Mouse (Mus musculus) urinary bladder, postnatal 14 days (tissue): ENCODE measurements around the gene Armh1.

Experiments
- DNase-seq: peaks from one replicate; pipeline ENCODE4 v3.0.0; 2021; ENCODE audit warnings: low spot score

The Armh1 gene

DNA sequence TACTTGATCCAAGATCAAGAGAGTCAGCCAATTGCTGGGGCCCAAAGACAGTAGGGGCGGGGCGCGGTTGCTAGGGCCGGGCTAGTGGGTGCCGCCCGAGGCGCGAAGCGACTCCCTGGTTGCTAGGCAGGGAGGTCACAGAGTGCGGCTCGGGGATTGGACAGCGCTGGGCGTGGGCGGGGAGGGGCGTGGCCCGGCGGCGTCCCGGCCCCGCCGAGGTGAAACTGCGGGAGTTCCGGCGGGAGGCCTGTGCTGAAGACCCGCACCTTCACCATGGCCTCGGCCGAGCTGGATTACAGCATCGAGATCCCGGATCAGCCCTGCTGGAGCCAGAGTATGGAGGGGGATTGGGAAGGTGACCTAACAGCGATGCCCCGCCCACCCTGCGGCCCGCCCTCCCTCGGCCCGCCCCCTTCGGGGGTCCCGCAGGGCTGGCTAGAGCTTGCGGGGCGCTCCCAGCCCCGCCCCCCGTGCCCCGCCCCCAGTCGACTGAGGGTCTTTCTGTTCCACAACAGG lies at the start of gene Armh1, which contains the start of gene Tmem53:
TSS of gene Armh1 (minus strand) at position 325 of the 516 bp plus-strand sequence.
TSS of gene Tmem53 (plus strand) at position 151 of the 516 bp plus-strand sequence.
- peak; percentile 92 for DNase-seq

DNA sequence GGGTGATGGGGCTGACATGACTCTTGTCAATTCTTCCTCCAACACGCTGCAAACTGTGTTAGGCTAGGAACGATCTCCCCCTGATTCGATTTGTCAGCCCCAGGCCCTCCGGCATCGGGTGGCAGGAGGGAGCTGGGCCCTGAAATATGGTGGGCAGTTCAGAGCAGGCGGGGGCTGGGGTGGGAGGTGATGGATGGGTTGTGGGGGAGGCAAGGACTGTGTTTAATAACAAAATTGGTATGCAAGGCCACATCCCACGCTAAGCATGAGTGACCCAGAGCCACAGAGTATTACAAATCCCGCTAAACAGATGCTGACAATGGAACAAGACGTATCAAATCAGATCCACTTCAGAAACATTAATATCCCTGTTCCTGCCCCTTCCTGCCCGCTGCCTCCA lies 48.0 kb upstream of the Armh1 start:
- DNase-seq = no peak

DNA sequence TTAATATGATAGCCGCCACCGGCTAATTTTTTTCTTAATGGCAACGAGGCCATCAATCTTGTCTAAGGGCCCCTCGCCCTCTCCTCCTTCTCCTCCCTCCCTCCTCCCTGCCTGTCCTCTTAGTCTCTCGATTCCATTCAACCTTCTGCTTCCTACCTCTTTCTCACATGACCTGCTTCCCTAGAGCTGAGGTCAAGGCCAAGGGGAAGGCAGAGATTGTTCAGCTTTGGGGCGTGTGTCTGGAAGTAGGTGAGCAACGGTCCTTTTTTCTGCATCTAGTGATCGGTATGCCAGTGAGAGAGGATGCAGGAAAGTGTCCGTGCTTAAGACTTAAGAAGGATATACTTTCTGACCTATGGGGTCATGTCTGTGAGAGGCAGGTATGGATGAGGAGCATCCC lies 45.9 kb upstream of the Armh1 start:
- no peak for DNase-seq

DNA sequence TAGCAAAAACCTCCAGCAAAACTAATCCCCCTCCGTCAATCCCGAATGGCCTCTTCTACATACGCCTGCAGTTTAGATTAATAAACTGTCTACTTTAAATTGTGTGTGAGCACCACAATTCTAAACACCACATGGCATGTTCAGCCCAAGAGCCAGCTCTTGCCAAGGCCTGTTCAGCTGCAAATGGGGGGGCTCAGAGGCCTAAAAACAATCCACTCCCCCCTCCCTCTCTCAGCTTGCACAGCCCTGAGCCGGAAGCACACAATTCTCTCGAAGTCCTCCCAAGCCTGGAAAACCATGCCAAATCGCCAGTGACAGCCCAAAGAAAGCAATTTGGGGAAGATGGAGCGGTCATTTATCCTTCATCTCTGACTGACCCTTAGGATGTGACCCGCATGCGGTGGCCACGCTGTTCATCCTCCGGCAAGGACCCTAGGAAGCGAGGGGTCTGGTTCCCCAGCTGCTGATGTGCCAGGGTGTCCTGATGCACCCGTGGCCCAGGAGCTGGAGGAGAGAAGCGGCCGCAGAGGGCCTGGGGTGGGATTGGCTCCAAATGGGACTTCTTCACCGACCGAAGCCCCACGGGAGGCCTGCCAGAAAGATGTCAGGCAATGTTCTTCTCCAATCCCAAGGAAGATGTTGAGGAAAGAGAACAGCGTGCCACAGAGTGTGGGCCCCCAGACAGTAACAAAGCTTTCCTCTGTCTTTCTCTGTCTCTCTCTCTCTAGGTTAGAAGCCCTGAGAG lies 45.1 kb upstream of the Armh1 start:
- DNase-seq = no peak

DNA sequence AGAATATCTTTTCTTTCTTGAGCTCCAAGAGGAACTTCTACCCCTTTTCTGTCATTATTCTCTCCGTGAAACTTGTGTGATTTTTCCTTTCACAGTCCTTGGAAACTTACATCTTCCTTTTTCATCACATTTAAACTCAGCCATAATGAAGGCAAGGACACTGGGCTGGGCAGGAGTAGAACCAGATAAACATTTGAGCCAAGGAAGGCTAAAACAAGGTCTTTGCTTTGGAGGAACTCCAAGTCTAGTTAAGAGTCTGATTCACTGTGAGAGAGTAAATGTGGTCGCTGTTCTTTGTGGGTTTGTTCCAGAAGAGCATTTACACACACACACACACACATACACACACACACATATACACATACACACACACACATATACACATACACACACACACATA lies 39.8 kb upstream of the Armh1 start:
- no peak for DNase-seq

DNA sequence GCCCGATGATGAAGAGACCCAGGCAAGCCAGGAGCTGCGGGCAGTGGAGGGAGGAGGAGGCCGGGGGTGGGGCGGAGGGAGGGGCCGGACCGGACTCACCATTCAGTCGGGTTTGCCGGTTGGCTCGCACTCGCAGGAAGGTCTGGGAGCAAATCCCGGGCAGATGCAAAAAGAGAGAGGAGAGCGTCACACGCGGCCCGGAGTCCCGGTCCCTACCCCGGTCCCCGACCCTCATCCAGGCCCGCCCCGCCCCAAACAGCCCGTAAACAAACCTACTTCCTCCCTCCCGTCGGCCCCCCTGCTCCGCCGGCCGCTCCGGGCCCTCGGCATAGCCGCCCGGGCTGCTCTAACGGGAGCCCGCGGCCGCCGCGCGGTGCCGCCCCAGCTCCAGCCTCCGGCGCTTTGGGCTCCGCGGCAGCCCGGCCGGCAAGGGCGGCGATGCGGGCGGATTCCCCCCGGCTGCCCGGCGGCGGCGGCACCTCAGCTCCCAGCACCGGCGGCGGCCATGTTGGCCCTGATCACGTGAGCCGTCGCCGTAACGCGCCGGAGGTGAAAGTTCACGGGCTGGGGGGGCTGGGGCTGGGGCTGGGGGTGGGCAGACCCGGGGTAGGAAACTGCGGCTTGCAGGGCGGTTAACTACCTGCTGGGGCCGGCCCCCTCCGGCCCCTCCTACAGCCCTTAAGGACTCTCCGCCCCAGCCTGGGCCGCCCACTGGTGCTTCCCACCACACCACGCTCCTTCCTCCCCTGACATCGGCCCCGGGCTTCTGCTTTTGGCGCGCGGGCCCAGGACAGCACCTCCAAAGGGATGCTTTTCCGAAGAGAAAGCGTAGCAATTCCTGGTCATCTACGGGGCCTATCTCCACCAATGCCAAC lies 37.2 kb upstream of the Armh1 start:
- peak; percentile 76 for DNase-seq

DNA sequence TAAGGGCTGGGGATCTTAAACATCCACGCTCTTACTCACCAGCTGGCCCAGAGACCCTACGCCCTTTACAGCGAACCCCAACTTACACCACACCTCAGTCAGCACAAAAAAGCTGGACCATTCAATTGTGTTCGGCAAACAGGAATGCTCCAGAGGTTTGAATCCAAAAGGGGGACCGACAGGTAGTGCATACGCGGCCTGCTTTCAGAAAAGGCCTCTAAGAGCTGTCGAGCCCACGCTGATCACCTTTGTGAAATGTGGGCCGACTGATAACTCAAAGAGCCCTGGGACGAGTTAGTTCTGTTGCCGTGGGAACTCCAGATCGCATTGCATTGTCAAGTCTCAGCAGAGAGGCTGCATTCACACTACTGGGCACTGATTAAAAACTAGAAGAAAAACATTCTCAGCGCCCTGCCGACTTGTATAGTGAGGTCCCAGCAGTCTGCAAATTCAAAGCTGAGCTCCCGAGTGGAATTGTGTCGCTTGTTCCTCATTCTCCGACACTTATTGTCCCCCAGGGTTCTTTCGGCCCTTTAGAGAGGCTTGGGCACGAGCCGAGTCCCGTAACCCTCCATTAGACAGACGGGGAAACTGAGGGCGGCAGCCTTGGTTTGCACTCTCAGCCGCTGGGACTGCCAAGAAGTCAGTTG lies 36.5 kb upstream of the Armh1 start:
- no peak for DNase-seq

DNA sequence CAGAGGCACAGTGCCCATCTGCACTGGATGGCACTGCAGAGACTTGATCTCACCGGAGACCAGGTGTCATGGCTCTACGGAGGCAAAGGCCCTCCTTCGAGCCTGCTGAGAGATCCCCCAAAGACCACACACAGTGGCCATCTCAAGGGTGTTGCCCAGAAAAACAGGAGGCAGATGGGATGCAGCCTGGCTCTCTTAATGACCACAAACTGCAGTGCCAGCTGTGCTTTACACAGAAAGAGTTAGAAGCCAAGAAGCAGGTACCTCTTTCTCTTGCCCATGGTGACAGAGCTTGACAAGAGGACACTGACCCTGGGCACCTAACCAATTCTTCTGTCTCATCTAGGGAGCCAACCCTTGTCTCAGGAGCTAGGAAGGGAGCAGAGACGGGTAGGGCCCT lies 32.4 kb upstream of the Armh1 start:
- no peak for DNase-seq

DNA sequence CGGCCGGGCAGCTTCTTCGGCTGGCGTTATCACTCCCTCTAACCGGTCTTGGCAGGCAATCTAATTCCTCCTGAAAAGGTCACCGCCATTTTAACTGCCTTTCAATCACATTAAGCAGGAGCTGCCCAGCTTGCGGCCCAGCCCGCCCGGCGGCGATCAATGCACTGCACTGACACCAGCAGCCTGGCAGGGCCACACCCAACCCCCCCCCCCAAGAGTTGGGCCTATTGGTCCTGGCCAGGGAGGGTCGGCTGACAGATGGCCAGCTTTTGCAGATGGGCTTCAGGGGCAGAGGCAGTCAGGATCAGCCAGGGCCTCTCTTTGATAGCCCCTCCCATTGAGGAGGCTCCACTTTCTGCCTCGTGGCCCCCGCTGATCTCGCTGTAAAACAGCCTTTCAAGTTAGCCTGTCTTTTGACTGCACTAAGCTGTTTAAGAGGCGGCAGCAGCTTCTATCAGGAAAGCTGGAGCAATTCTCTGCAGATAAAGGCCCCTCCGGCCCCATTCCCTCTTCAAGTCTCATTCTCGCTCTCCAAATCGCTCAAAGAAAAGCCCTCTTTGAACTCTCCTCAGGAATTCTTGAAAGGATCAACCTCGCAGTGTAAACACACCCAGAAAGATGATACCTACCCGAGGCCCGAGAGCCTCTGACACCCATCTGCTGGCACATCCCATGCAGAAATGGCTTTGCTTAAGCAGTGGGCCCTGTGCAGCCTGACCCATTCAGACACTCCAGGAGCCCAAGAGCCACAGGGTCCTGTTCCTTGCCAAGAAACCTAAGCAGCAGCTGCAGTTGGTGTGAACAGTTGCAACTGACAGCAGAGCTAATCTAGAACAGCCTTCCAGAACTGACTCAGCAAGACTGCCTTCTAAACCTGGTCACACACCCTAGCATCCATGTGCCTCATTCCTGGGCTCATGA lies 31.6 kb upstream of the Armh1 start:
- no peak for DNase-seq

DNA sequence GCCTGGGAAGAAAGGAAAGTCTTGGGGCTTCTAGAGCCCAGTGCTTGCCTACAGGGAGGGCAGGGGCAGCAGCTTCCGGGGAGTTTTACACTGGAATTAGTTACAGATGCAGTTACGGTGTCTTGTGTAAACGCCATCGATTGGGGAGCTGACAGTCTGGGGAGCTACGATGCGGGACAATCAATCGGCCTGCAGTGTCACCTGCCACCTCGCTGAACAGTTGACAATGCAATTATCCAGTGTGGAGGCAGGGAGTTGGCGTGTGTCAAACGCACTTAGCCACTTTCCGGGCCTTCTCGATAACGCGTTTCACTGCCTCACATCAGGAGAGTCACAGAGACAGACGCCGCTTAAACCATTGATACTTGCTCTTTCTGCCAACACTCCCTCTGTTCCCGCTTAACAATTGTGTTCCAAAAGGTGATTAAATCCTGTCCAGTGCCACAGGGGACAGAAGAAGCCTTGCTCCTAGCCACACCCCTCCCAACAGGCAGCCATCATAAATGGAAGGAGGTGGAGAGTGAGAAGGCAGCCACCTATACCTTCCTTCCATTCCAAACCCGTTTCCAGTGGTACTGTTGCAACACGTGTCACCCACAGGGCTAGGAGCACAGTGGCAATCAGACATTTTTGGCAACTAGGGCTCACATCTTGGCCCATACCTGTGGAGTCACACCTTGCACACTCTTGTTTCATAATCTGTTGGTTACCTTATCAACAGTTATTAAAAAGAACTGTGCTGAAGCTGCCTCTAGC lies 29.3 kb upstream of the Armh1 start:
- DNase-seq = no peak

DNA sequence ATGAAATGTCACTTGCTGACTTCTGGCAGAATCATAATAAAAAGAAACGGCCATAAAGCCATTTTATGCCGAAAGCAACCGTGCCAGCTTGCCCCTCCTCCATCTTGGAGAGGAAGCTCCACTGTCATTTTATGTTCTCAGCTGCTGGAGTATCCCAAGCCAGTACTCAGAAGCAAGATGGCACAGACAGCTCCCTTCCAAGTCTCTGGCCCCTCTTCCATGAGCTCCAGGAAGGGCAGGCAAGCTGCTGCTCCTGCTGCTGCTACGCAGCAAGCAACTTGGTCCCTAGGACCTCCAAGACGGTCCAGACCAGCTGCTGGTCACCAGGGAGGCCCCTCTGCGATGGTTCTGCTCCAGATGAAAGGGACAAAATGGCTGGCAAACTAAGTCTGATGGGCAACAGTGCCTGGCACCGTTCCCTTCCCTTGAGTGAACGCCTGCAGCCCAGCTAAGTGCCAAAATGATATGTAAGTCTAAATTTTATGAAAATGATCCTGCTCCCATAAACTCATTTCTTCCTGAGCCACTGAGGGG lies 28.5 kb upstream of the Armh1 start:
- no peak for DNase-seq

DNA sequence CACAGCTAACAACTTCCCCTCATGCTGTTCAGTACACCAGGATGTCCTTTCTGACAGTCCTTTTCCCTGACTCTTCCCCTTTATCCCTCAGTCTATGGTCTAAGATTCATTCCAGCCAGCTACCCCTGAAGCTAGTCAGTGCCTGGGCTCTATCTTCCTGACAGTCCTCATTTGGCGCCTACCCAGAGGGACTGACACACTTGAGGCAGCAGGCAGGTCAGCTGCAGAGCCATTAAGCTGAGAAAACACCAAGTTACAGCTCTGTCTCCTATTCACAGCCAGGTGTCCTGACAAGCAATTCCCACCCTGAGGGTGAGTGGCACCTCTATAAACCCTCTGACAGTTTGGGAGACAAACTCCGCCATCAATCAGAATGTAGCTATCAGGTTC lies 27.3 kb upstream of the Armh1 start:
- DNase-seq = no peak

DNA sequence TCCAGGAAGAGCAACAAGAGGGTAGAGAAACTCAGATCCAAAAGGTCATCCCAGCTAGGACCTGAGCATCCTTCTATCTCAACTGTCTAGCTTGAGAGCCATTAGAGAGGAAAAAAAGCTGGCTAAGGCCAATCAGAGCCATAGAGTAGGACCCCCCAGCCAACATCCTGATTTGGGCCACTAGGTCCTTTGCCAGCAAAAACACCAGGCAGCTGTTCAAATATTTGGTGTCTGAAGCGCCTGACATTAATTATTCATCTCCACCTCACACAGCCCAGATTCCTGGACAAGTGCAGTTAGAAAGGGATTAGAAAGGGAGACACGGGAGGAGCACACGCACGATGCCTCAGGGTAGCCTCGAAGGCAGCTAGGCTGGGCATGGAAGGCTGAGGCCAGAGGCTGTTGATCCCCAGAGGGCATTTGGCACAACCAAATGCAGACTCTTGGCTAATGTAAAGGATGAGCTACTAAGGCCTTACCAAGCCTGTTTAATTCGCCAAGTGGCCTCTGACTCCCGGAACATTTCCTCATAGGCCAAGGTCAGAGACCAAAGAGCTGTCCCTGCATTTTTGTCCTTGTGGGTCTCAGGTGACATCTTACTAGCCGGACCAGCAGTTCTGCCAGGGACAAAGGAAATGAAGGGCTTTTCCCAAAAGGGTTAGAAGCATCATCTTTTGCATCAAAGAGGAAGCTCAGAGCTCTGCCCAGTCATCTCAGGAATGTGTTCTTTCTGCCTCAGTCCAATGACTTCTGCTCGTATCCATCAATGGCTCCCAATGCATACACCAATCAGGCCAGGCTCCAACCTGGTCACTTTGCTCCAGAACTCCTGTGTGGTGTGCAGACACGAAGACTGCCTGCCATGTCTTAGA lies 26.7 kb upstream of the Armh1 start:
- no peak for DNase-seq

DNA sequence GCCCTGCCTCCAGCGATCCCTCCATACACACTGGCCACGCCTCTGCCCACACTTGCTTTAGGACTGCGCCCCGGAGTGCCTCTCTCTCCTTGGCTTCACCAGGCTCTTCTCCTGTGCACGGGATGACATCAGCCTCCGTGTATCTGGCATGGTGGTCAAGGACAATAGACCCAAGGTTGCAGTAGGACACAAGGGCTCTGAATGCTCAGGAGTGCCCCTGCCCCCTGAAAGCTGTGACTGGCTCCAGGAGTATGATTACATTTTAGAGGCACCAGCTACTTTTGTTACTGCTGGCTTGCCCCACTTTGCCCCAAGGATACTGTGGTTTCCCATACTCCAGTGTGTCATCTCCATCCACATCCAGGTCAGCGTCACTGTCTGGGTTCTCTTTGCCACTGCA lies 25.8 kb upstream of the Armh1 start:
- no peak for DNase-seq

DNA sequence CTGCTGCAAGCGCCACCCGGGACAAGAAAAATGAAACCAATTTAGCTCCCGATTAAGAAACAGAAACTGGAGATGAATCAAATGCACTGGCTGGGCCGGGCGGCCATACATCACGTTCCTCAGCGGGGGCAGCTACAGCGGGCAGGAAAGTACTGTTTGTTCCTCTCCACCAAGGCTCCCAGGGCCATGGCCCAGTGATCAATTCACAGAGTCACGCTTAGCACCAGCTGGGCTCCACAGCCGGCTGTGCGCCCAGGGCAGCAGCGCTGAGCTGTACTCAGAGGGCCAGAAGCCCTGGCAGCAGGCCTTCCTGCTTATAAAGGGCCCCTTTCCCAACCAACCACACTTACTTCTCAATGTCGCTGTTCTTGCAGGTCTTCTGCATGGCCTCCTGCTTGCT lies 25.1 kb upstream of the Armh1 start:
- DNase-seq = no peak

DNA sequence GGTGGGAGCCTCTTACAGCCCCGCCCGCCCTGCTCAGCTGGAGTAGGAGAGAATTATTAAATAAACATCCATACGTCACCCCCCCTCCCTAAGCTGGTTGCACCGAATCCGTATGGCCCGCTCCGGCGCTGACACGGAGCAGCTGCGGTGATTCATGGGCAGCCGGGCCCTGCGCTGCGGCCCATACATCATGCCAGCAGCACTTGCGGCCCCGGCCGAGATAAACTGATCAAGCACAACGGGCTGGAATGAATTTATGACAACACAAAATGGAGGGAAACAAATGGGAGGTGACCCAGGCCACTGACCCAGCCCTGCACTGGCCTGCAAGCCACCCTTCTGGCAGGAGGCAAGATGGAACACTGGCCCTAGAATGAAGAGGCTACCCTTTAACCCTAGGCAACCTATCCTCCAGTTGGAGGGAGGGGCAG lies 24.4 kb upstream of the Armh1 start:
- DNase-seq = no peak

DNA sequence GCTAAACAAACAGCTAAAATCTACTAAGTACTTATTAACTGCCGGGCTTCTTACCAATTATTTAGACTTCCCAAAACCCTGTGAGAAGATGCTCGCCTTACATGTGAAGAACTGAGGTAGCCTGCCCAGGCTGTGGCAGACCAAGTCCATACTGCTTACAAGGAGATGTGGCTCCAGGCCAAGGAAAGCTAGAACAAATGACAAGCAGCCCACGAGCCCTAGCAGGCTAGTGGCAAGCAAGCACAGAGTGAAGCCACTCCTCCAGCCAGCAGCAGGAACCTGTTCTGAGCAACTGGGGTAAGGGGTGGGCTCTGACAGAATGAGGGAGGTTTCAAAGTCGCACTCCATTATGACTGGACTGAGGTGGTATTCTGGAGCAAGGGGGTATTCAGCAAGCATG lies 22.8 kb upstream of the Armh1 start:
- no peak for DNase-seq

DNA sequence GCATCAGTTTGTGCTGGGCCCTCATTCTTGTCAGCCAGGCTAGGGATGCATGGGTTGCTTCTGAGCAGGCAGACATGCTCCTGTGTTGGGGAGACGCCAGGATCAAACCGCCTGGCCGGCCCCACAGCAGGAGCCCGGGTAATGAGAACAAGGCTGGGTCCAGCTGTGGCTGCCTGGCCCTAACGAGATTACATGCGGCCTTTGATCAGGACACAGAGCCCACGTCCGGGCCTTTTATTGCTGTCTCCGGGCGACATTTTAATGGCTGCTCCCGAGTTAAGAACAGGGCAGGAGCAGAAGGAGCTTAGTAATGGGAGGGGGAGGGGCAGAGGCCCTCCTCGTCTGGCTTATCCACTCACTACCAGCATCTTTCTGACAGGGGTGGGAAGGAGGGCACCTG lies 20.5 kb upstream of the Armh1 start:
- no peak for DNase-seq

DNA sequence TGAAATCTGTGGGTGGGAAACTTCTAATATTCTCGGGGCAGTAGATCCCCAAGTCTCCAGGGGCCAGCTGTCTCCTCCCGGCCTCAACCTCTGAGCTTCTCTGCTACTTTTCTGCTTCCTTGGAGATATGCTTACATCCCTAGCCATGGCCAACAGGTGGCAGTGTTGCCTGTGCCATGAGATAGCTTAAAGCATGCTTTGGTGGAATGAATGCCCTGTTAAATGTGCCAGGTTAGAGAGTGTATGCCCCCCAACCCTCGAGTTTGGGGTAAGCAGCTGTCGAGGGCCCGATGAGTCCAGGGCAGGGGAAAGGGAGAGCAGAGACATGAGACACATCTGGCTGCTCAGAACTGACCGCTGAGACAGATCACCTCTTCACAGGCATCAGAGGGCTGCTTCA lies 18.4 kb upstream of the Armh1 start:
- DNase-seq = peak; percentile 79
